Mouse (Mus musculus): Measurements from ENCODE around the gene Tbc1d24. TPM values are rescaled to one million over a fixed set of nuclear protein-coding genes. Genes with fewer than 3 reads are reported as not detected.

The Tbc1d24 gene
- total RNA-seq, 2 experiments from 2014 or later: 71.1 to 72.5 TPM

- intact Hi-C loops (cut with DNase I): no loop called here
- DNase-seq (ENCODE audit: low spot score in 2 of 2): no peak
Measured at GRCm38 (mm10) chr17:24212441-24213018, 7.2 kb upstream of the Tbc1d24 start.

GRCm38 (mm10) chr17:24211631-24212440 is 6.5 kb upstream of the Tbc1d24 start:
- intact Hi-C loops (cut with DNase I): no loop called here
- peak; percentile 87 to 92 for DNase-seq (ENCODE audit: low spot score in 2 of 2)

- no peak for DNase-seq (ENCODE audit: low spot score in 2 of 2)
- intact Hi-C loops (cut with DNase I): no loop called here
Measured at GRCm38 (mm10) chr17:24210591-24210990, 5.2 kb upstream of the Tbc1d24 start.

GRCm38 (mm10) chr17:24209916-24210240 is 4.5 kb upstream of the Tbc1d24 start:
- intact Hi-C loops (cut with DNase I): loop anchor here (5.0 kb wide), 1 partner anchor 43 kb away; the partner anchor contains the start of gene Atp6v0c
- DNase-seq (ENCODE audit: low spot score in 2 of 2): no peak

- DNase-seq (ENCODE audit: low spot score in 2 of 2): peak; percentile 43 to 53
- intact Hi-C loops (cut with DNase I): loop anchor here (5.0 kb wide), 1 partner anchor 42 kb away; the partner anchor contains the start of gene Atp6v0c
Measured at GRCm38 (mm10) chr17:24209043-24209915, 3.9 kb upstream of the Tbc1d24 start, which contains the start of gene Ntn3. Gene Ntn3 (minus strand): TSS chr17:24209531.

GRCm38 (mm10) chr17:24208641-24209042 is 3.3 kb upstream of the Tbc1d24 start:
- intact Hi-C loops (cut with DNase I): loop anchor here (5.0 kb wide), 1 partner anchor 41 kb away; the partner anchor contains the start of gene Atp6v0c
- no peak for DNase-seq (ENCODE audit: low spot score in 2 of 2)

- intact Hi-C loops (cut with DNase I): loop anchor here (5.0 kb wide), 1 partner anchor 41 kb away; the partner anchor contains the start of gene Atp6v0c
- DNase-seq (ENCODE audit: low spot score in 2 of 2): no peak
Measured at GRCm38 (mm10) chr17:24207768-24208640, 2.6 kb upstream of the Tbc1d24 start.

GRCm38 (mm10) chr17:24206451-24207351 is 1.3 kb upstream of the Tbc1d24 start:
- intact Hi-C loops (cut with DNase I): loop anchor here (5.0 kb wide), 1 partner anchor 39 kb away; the partner anchor contains the start of gene Atp6v0c
- peak; percentile 78 to 85 for DNase-seq (ENCODE audit: low spot score in 2 of 2)

GRCm38 (mm10) chr17:24205908-24206361 is 573 bp upstream of the Tbc1d24 start:
- DNase-seq (ENCODE audit: low spot score in 2 of 2): peak; percentile 47 to 60
- intact Hi-C loops (cut with DNase I): loop anchor here (5.0 kb wide), 1 partner anchor 39 kb away; the partner anchor contains the start of gene Atp6v0c

GRCm38 (mm10) chr17:24204846-24205245 is 516 bp downstream of the Tbc1d24 start:
- intact Hi-C loops (cut with DNase I): loop anchor here (5.0 kb wide), 1 partner anchor 38 kb away; the partner anchor contains the start of gene Atp6v0c

GRCm38 (mm10) chr17:24203611-24204534 is 1.5 kb downstream of the Tbc1d24 start:
- no peak for DNase-seq (ENCODE audit: low spot score in 2 of 2)
- intact Hi-C loops (cut with DNase I): no loop called here

More at GRCm38 (mm10) chr17:24204846-24205245, 516 bp downstream of the Tbc1d24 start:
- DNase-seq (ENCODE audit: low spot score in 2 of 2): no peak

- intact Hi-C loops (cut with DNase I): no loop called here
- no peak for DNase-seq (ENCODE audit: low spot score in 2 of 2)
Measured at GRCm38 (mm10) chr17:24203068-24203467, 2.3 kb downstream of the Tbc1d24 start.

- intact Hi-C loops (cut with DNase I): no loop called here
- DNase-seq (ENCODE audit: low spot score in 2 of 2): no peak
Measured at GRCm38 (mm10) chr17:24201092-24201491, 4.3 kb downstream of the Tbc1d24 start.

- DNase-seq (ENCODE audit: low spot score in 2 of 2): no peak
- intact Hi-C loops (cut with DNase I): no loop called here
Measured at GRCm38 (mm10) chr17:24199741-24200140, 5.6 kb downstream of the Tbc1d24 start.

GRCm38 (mm10) chr17:24199252-24199651 is 6.1 kb downstream of the Tbc1d24 start:
- DNase-seq (ENCODE audit: low spot score in 2 of 2): peak; percentile 68 to 86
- intact Hi-C loops (cut with DNase I): no loop called here

GRCm38 (mm10) chr17:24197032-24197824 is 8.1 kb downstream of the Tbc1d24 start:
- DNase-seq (ENCODE audit: low spot score in 2 of 2): no peak
- intact Hi-C loops (cut with DNase I): no loop called here
